Mouse (Mus musculus) forebrain, embryonic 16.5 days (tissue): ENCODE measurements at regions not wholly inside any gene's neighbourhood (a gene's known extent, or its start where the extent isn't known, plus 50 kb on each side); places are given as distances from the start of the nearest gene placed in this dataset.

Experiments used
- ATAC-seq: fragments of 200-750 bp; cut with Nextera tagmentation; 2 replicates; pipeline ENCODE4 v1.8.0; 2017; ENCODE audit warnings: mild to moderate bottlenecking, moderate library complexity
- H3K27ac ChIP-seq: fragments of 300-500 bp; sonication (generic); 2 replicates; pipeline ENCODE4 v1.5.1; 2014; ENCODE audit warnings: low read length, control low read depth
- H3K27me3 ChIP-seq: fragments of 300-500 bp; sonication (generic); replicated peaks from 2 replicates; pipeline ENCODE4 v1.6.1; 2014; ENCODE audit warnings: low read length; ENCODE audit not compliant: control insufficient read depth, insufficient read depth
- H3K36me3 ChIP-seq: fragments of 300-500 bp; sonication (generic); 2 replicates; pipeline ENCODE4 v1.6.1; 2014; ENCODE audit not compliant: control insufficient read depth, insufficient read depth
- H3K4me1 ChIP-seq: fragments of 300-500 bp; sonication (generic); replicated peaks from 2 replicates; pipeline ENCODE4 v1.6.1; 2014; ENCODE audit warnings: low read length; ENCODE audit not compliant: control insufficient read depth, insufficient read depth
- H3K4me2 ChIP-seq: fragments of 300-500 bp; sonication (generic); 2 replicates; pipeline ENCODE4 v1.6.1; 2014; ENCODE audit warnings: mild to moderate bottlenecking, low read length, control low read depth
- H3K4me3 ChIP-seq: fragments of 300-500 bp; sonication (generic); replicated peaks from 2 replicates; pipeline ENCODE4 v1.5.1; 2014; ENCODE audit warnings: mild to moderate bottlenecking, low read length, control low read depth
- H3K9ac ChIP-seq: fragments of 300-500 bp; sonication (generic); replicated peaks from 2 replicates; pipeline ENCODE4 v1.6.1; 2014; ENCODE audit warnings: low read depth, low read length, control low read depth
- H3K9me3 ChIP-seq: fragments of 300-500 bp; sonication (generic); 2 replicates; pipeline ENCODE4 v1.6.1; 2016; ENCODE audit warnings: low read length; ENCODE audit not compliant: control insufficient read depth
- WGBS: fragments of 180-500 bp; shearing (Covaris S2); extraction: QIAGEN DNeasy Blood & Tissue Kit; methylation state at CpG from one replicate; pipeline ENCODE4 v1.1.7; 2014; 5-methylcytosine and 5-hydroxymethylcytosine counted together

GRCm38 (mm10) chr10:95048790-95049189, 104.2 kb upstream of the Plxnc1 start:
- no peaks in the 10 kb centered on the region for H3K36me3 ChIP-seq
- H3K27me3 ChIP-seq = no peaks in the 10 kb centered on the region
- H3K4me2 ChIP-seq = no peak overlapping the region
- H3K9ac ChIP-seq = no peak overlapping the region
- H3K4me1 ChIP-seq = peaks cover 4% of the 10 kb centered on the region
- no peak overlapping the region for H3K4me3 ChIP-seq
- H3K27ac ChIP-seq = no peak overlapping the region
- no peak for ATAC-seq
- WGBS = 90% methylated on average over 5 of the region's 5 CpGs
- H3K9me3 ChIP-seq = no peaks in the 10 kb centered on the region

- Histone ChIP-seq H3K27ac (no peak overlapping the region), H3K9me3 (no peaks in the 10 kb centered on the region), H3K4me2 (no peak overlapping the region), H3K9ac (no peak overlapping the region), H3K4me1 (peaks cover 23% of the 10 kb centered on the region), H3K36me3 (no peaks in the 10 kb centered on the region), H3K4me3 (no peak overlapping the region), H3K27me3 (no peaks in the 10 kb centered on the region)
- WGBS = 34% methylated on average over 7 of the region's 7 CpGs
- peak; percentile 27; the same call in 1 of the 2 replicates for ATAC-seq
Observed at GRCm38 (mm10) chr10:95043978-95044377, 99.3 kb upstream of the Plxnc1 start.

- H3K27ac ChIP-seq = peak overlapping the region; percentile 86
- ATAC-seq = peak; percentile 66
- H3K9me3 ChIP-seq = no peaks in the 10 kb centered on the region
- no peak overlapping the region for H3K4me2 ChIP-seq
- H3K9ac ChIP-seq = 0 out of 2 replicates have a peak overlapping the region, but pooled peaks have one; percentile 9
- H3K4me1 ChIP-seq = peaks cover 32% of the 10 kb centered on the region
- WGBS = 34% methylated on average over 6 of the region's 6 CpGs
- no peaks in the 10 kb centered on the region for H3K27me3 ChIP-seq
- no peak overlapping the region for H3K4me3 ChIP-seq
- H3K36me3 ChIP-seq = no peaks in the 10 kb centered on the region
Observed at GRCm38 (mm10) chr10:95040258-95040895, 95.7 kb upstream of the Plxnc1 start.

GRCm38 (mm10) chr10:95036043-95036697, 91.5 kb upstream of the Plxnc1 start:
- no peaks in the 10 kb centered on the region for H3K9me3 ChIP-seq
- no peaks in the 10 kb centered on the region for H3K36me3 ChIP-seq
- H3K9ac ChIP-seq = no peak overlapping the region
- 67% methylated on average over 4 of the region's 4 CpGs for WGBS
- no peak overlapping the region for H3K4me3 ChIP-seq
- H3K27ac ChIP-seq = peak overlapping the region; percentile 37
- H3K27me3 ChIP-seq = no peaks in the 10 kb centered on the region
- H3K4me1 ChIP-seq = peaks cover 47% of the 10 kb centered on the region
- ATAC-seq = no peak
- H3K4me2 ChIP-seq = no peak overlapping the region

GRCm38 (mm10) chr10:95035371-95035770, 90.7 kb upstream of the Plxnc1 start:
- Histone ChIP-seq H3K4me1 (peaks cover 40% of the 10 kb centered on the region), H3K9ac (no peak overlapping the region), H3K4me2 (no peak overlapping the region), H3K36me3 (no peaks in the 10 kb centered on the region), H3K27ac (peak overlapping the region; percentile 37; the same call in 1 of the 2 replicates), H3K4me3 (no peak overlapping the region), H3K9me3 (no peaks in the 10 kb centered on the region), H3K27me3 (no peaks in the 10 kb centered on the region)
- peak; percentile 75 for ATAC-seq
- WGBS = 14% methylated on average over 3 of the region's 3 CpGs

- WGBS = 78% methylated on average over 5 of the region's 5 CpGs
- ATAC-seq = no peak
- H3K36me3 ChIP-seq = no peaks in the 10 kb centered on the region
- 0 out of 2 replicates have a peak overlapping the region, but pooled peaks have one; percentile 25 for H3K27ac ChIP-seq
- H3K4me3 ChIP-seq = no peak overlapping the region
- no peaks in the 10 kb centered on the region for H3K27me3 ChIP-seq
- no peaks in the 10 kb centered on the region for H3K9me3 ChIP-seq
- H3K4me1 ChIP-seq = peaks cover 33% of the 10 kb centered on the region
- no peak overlapping the region for H3K4me2 ChIP-seq
- no peak overlapping the region for H3K9ac ChIP-seq
Observed at GRCm38 (mm10) chr10:95034566-95034965, 89.9 kb upstream of the Plxnc1 start.

GRCm38 (mm10) chr10:95032760-95033716, 88.4 kb upstream of the Plxnc1 start:
- 56% methylated on average over 14 of the region's 14 CpGs for WGBS
- Histone ChIP-seq H3K27ac (peak overlapping the region; percentile 4), H3K4me1 (peaks cover 31% of the 10 kb centered on the region), H3K36me3 (no peaks in the 10 kb centered on the region), H3K9me3 (no peaks in the 10 kb centered on the region), H3K4me3 (no peak overlapping the region), H3K9ac (no peak overlapping the region), H3K4me2 (no peak overlapping the region), H3K27me3 (no peaks in the 10 kb centered on the region)
- peak; percentile 72 for ATAC-seq

GRCm38 (mm10) chr10:95031371-95031770, 86.7 kb upstream of the Plxnc1 start:
- ATAC-seq = no peak
- Histone ChIP-seq H3K4me1 (peaks cover 31% of the 10 kb centered on the region), H3K36me3 (no peaks in the 10 kb centered on the region), H3K27me3 (no peaks in the 10 kb centered on the region), H3K9ac (no peak overlapping the region), H3K4me2 (no peak overlapping the region), H3K9me3 (no peaks in the 10 kb centered on the region), H3K4me3 (no peak overlapping the region), H3K27ac (no peak overlapping the region)
- 96% methylated on average over 2 of the region's 2 CpGs for WGBS

- 87% methylated on average over 5 of the region's 5 CpGs for WGBS
- H3K9me3 ChIP-seq = no peaks in the 10 kb centered on the region
- no peak for ATAC-seq
- H3K4me1 ChIP-seq = peaks cover 26% of the 10 kb centered on the region
- no peak overlapping the region for H3K4me3 ChIP-seq
- no peak overlapping the region for H3K9ac ChIP-seq
- no peak overlapping the region for H3K27ac ChIP-seq
- H3K27me3 ChIP-seq = no peaks in the 10 kb centered on the region
- H3K4me2 ChIP-seq = no peak overlapping the region
- H3K36me3 ChIP-seq = no peaks in the 10 kb centered on the region
Observed at GRCm38 (mm10) chr10:95030801-95031200, 86.2 kb upstream of the Plxnc1 start.
